Mouse (Mus musculus): ENCODE results near the gene Cenpb. TPM values are rescaled to one million over a fixed set of nuclear protein-coding genes. Genes with fewer than 3 reads are reported as not detected.

Cenpb gene
- polyA plus RNA-seq, 1 experiment from 2014 or later = 10.3 TPM

GRCm38 (mm10) chr2:131159491-131159910, 20.4 kb downstream of the Cenpb start:
- Histone ChIP-seq H3K27ac (peak overlapping the region; percentile 82), H3K4me3 (replicated peaks; ENCODE audit: low read length) (peak overlapping the region; percentile 77), H3K9ac (peak overlapping the region; percentile 91), H3K4me2 (replicated peaks) (peak overlapping the region; percentile 92), H3K27me3 (ENCODE audit: control insufficient read depth, insufficient read depth, low read length) (no peaks in the 10 kb centered on the region), H3K4me1 (replicated peaks; ENCODE audit: control insufficient read depth, insufficient read depth, low read length) (peaks cover 26% of the 10 kb centered on the region), H3K9me3 (ENCODE audit: control insufficient read depth, low read length) (no peaks in the 10 kb centered on the region), H3K36me3 (replicated peaks; ENCODE audit: control insufficient read depth, insufficient read depth) (peaks cover 6% of the 10 kb centered on the region)
- peak; percentile 76 for ATAC-seq (ENCODE audit: low FRiP score)
- under 1% methylated on average over 18 of the region's 18 CpGs for WGBS
- no peak for DNase-seq (ENCODE audit: low spot score)

- no peak for ATAC-seq (ENCODE audit: low FRiP score)
- no peaks in the 10 kb centered on the region for H3K9me3 ChIP-seq (ENCODE audit: control insufficient read depth, low read length)
- H3K9ac ChIP-seq = no peak overlapping the region
- WGBS = 90% methylated on average over 7 of the region's 7 CpGs
- peaks cover 26% of the 10 kb centered on the region for H3K4me1 ChIP-seq (replicated peaks; ENCODE audit: control insufficient read depth, insufficient read depth, low read length)
- H3K27ac ChIP-seq = no peak overlapping the region
- H3K4me2 ChIP-seq (replicated peaks) = no peak overlapping the region
- H3K4me3 ChIP-seq (replicated peaks; ENCODE audit: low read length) = no peak overlapping the region
- H3K36me3 ChIP-seq (replicated peaks; ENCODE audit: control insufficient read depth, insufficient read depth) = peaks cover 21% of the 10 kb centered on the region
- no peak for DNase-seq (ENCODE audit: low spot score)
- no peaks in the 10 kb centered on the region for H3K27me3 ChIP-seq (ENCODE audit: control insufficient read depth, insufficient read depth, low read length)
Observed at GRCm38 (mm10) chr2:131156987-131157386, 22.9 kb downstream of the Cenpb start.

- ATAC-seq (ENCODE audit: low FRiP score) (no peak), DNase-seq (ENCODE audit: low spot score) (no peak)
- Histone ChIP-seq H3K36me3 (replicated peaks; ENCODE audit: control insufficient read depth, insufficient read depth) (peaks cover 50% of the 10 kb centered on the region), H3K27me3 (ENCODE audit: control insufficient read depth, insufficient read depth, low read length) (no peaks in the 10 kb centered on the region), H3K4me3 (replicated peaks; ENCODE audit: low read length) (no peak overlapping the region), H3K27ac (no peak overlapping the region), H3K4me2 (replicated peaks) (no peak overlapping the region), H3K9me3 (ENCODE audit: control insufficient read depth, low read length) (no peaks in the 10 kb centered on the region), H3K4me1 (replicated peaks; ENCODE audit: control insufficient read depth, insufficient read depth, low read length) (peaks cover 16% of the 10 kb centered on the region), H3K9ac (no peak overlapping the region)
- WGBS = 89% methylated on average over 4 of the region's 4 CpGs
Observed at GRCm38 (mm10) chr2:131154036-131154435, 25.8 kb downstream of the Cenpb start.

GRCm38 (mm10) chr2:131152166-131152730, 27.6 kb downstream of the Cenpb start:
- H3K9me3 ChIP-seq (ENCODE audit: control insufficient read depth, low read length) = no peaks in the 10 kb centered on the region
- WGBS = 94% methylated on average over 7 of the region's 7 CpGs
- no peak overlapping the region for H3K9ac ChIP-seq
- H3K4me2 ChIP-seq (replicated peaks) = no peak overlapping the region
- H3K27me3 ChIP-seq (ENCODE audit: control insufficient read depth, insufficient read depth, low read length) = no peaks in the 10 kb centered on the region
- no peaks in the 10 kb centered on the region for H3K4me1 ChIP-seq (replicated peaks; ENCODE audit: control insufficient read depth, insufficient read depth, low read length)
- no peak for ATAC-seq (ENCODE audit: low FRiP score)
- no peak overlapping the region for H3K4me3 ChIP-seq (replicated peaks; ENCODE audit: low read length)
- H3K27ac ChIP-seq = no peak overlapping the region
- no peak for DNase-seq (ENCODE audit: low spot score)
- H3K36me3 ChIP-seq (replicated peaks; ENCODE audit: control insufficient read depth, insufficient read depth) = peaks cover 67% of the 10 kb centered on the region

GRCm38 (mm10) chr2:131149254-131149578, 30.7 kb downstream of the Cenpb start:
- H3K4me2 ChIP-seq (replicated peaks) = no peak overlapping the region
- H3K4me1 ChIP-seq (replicated peaks; ENCODE audit: control insufficient read depth, insufficient read depth, low read length) = no peaks in the 10 kb centered on the region
- H3K27me3 ChIP-seq (ENCODE audit: control insufficient read depth, insufficient read depth, low read length) = no peaks in the 10 kb centered on the region
- no peaks in the 10 kb centered on the region for H3K9me3 ChIP-seq (ENCODE audit: control insufficient read depth, low read length)
- WGBS = 96% methylated on average over 3 of the region's 3 CpGs
- DNase-seq (ENCODE audit: low spot score) (no peak), ATAC-seq (ENCODE audit: low FRiP score) (no peak)
- no peak overlapping the region for H3K4me3 ChIP-seq (replicated peaks; ENCODE audit: low read length)
- H3K27ac ChIP-seq = no peak overlapping the region
- H3K9ac ChIP-seq = no peak overlapping the region
- H3K36me3 ChIP-seq (replicated peaks; ENCODE audit: control insufficient read depth, insufficient read depth) = peaks cover 91% of the 10 kb centered on the region

- H3K4me2 ChIP-seq (replicated peaks) = no peak overlapping the region
- H3K4me1 ChIP-seq (replicated peaks; ENCODE audit: control insufficient read depth, insufficient read depth, low read length) = no peaks in the 10 kb centered on the region
- DNase-seq (ENCODE audit: low spot score) (no peak), ATAC-seq (ENCODE audit: low FRiP score) (no peak)
- H3K27ac ChIP-seq = no peak overlapping the region
- WGBS = 90% methylated on average over 8 of the region's 8 CpGs
- no peak overlapping the region for H3K4me3 ChIP-seq (replicated peaks; ENCODE audit: low read length)
- H3K9ac ChIP-seq = no peak overlapping the region
- H3K27me3 ChIP-seq (ENCODE audit: control insufficient read depth, insufficient read depth, low read length) = no peaks in the 10 kb centered on the region
- H3K36me3 ChIP-seq (replicated peaks; ENCODE audit: control insufficient read depth, insufficient read depth) = peaks cover 93% of the 10 kb centered on the region
- no peaks in the 10 kb centered on the region for H3K9me3 ChIP-seq (ENCODE audit: control insufficient read depth, low read length)
Observed at GRCm38 (mm10) chr2:131148353-131149253, 31.3 kb downstream of the Cenpb start.

- DNase-seq (ENCODE audit: low spot score) (no peak), ATAC-seq (ENCODE audit: low FRiP score) (no peak)
- no peaks in the 10 kb centered on the region for H3K4me1 ChIP-seq (replicated peaks; ENCODE audit: control insufficient read depth, insufficient read depth, low read length)
- H3K4me2 ChIP-seq (replicated peaks) = no peak overlapping the region
- no peak overlapping the region for H3K27ac ChIP-seq
- H3K36me3 ChIP-seq (replicated peaks; ENCODE audit: control insufficient read depth, insufficient read depth) = peaks cover 78% of the 10 kb centered on the region
- H3K9me3 ChIP-seq (ENCODE audit: control insufficient read depth, low read length) = no peaks in the 10 kb centered on the region
- 96% methylated on average over 8 of the region's 8 CpGs for WGBS
- no peaks in the 10 kb centered on the region for H3K27me3 ChIP-seq (ENCODE audit: control insufficient read depth, insufficient read depth, low read length)
- no peak overlapping the region for H3K4me3 ChIP-seq (replicated peaks; ENCODE audit: low read length)
- H3K9ac ChIP-seq = no peak overlapping the region
Observed at GRCm38 (mm10) chr2:131147043-131147365, 32.9 kb downstream of the Cenpb start.

GRCm38 (mm10) chr2:131146193-131147042, 33.4 kb downstream of the Cenpb start:
- 96% methylated on average over 21 of the region's 21 CpGs for WGBS

GRCm38 (mm10) chr2:131145536-131145935, 34.3 kb downstream of the Cenpb start:
- Histone ChIP-seq H3K9me3 (ENCODE audit: control insufficient read depth, low read length) (no peaks in the 10 kb centered on the region), H3K4me1 (replicated peaks; ENCODE audit: control insufficient read depth, insufficient read depth, low read length) (no peaks in the 10 kb centered on the region), H3K4me3 (replicated peaks; ENCODE audit: low read length) (no peak overlapping the region), H3K27ac (no peak overlapping the region), H3K4me2 (replicated peaks) (no peak overlapping the region), H3K9ac (no peak overlapping the region), H3K36me3 (replicated peaks; ENCODE audit: control insufficient read depth, insufficient read depth) (peaks cover 64% of the 10 kb centered on the region), H3K27me3 (ENCODE audit: control insufficient read depth, insufficient read depth, low read length) (no peaks in the 10 kb centered on the region)
- WGBS = 92% methylated on average over 2 of the region's 2 CpGs
- no peak for DNase-seq (ENCODE audit: low spot score)
- ATAC-seq (ENCODE audit: low FRiP score) = no peak

More at GRCm38 (mm10) chr2:131146193-131147042, 33.4 kb downstream of the Cenpb start:
- Histone ChIP-seq H3K36me3 (replicated peaks; ENCODE audit: control insufficient read depth, insufficient read depth) (peaks cover 72% of the 10 kb centered on the region), H3K27me3 (ENCODE audit: control insufficient read depth, insufficient read depth, low read length) (no peaks in the 10 kb centered on the region), H3K4me1 (replicated peaks; ENCODE audit: control insufficient read depth, insufficient read depth, low read length) (no peaks in the 10 kb centered on the region), H3K4me2 (replicated peaks) (no peak overlapping the region), H3K27ac (no peak overlapping the region), H3K4me3 (replicated peaks; ENCODE audit: low read length) (no peak overlapping the region), H3K9ac (no peak overlapping the region), H3K9me3 (ENCODE audit: control insufficient read depth, low read length) (no peaks in the 10 kb centered on the region)
- no peak for ATAC-seq (ENCODE audit: low FRiP score)
- DNase-seq (ENCODE audit: low spot score) = no peak

All from hindbrain, embryonic 14.5 days (tissue).